15 mouse cellular contexts compared by ENCODE assay signal in genomic region chr13:95176399-95176798, GRCm38 (mm10).
A peak's percentile ranks its signal among the peaks of the same experiment; 100 is the strongest.
DNase-seq lines count a peak whose midpoint lies in the region.
"Had no signal": no experiment of that assay in that cellular context is flagged by ENCODE, and none has a peak within 500 bp of the region (broad histone marks: within the 10 kb centered on the region; RNA-seq: fewer than 3 reads in every experiment).

No protein-coding gene starts in this region.

- 60% methylated on average over 5 of the region's 5 CpGs for WGBS in heart, embryonic 10.5 days

- H3K27ac ChIP-seq in heart, embryonic 10.5 days: no peak overlapping the region
- H3K27ac ChIP-seq: intestine, embryonic 15.5 days; liver, embryonic 14.5 days had no signal

- H3K9me3 ChIP-seq in heart, embryonic 10.5 days: no peaks in the 10 kb centered on the region
- H3K9me3 ChIP-seq: intestine, embryonic 15.5 days had no signal

- intact Hi-C loops in heart, postnatal 10 days (cut with DNase I): no loop called here
- intact Hi-C loops in gastrocnemius, postnatal 14 days (cut with DNase I; ENCODE audit: low total_unique reads): no loop called here

- no peak overlapping the region for H3K4me3 ChIP-seq in heart, embryonic 10.5 days
- H3K4me3 ChIP-seq: intestine, embryonic 15.5 days; myocyte had no signal

- peak; percentile 6 to 12 for DNase-seq in heart, postnatal 10 days
- DNase-seq in heart, embryonic 10.5 days (ENCODE audit: low spot score): no peak
- DNase-seq in kidney, postnatal 10 days: peak; percentile 14
- DNase-seq in kidney, adult 9 months: no peak
- DNase-seq in adrenal gland, adult 8-10 months: peak; percentile 40
- DNase-seq in adrenal gland, postnatal 14 days: peak; percentile 43
- no peak for DNase-seq in gastrocnemius, postnatal 14 days
- no peak for DNase-seq in urinary bladder, postnatal 25 days (ENCODE audit: low spot score)
- DNase-seq: gastrocnemius, postnatal 25 days; lung, postnatal 10 days; thymus, postnatal 4 days had no signal

- H3K4me1 ChIP-seq in heart, embryonic 10.5 days: 0 out of 2 replicates have a peak, but pooled peaks cover 9% of the 10 kb centered on the region

- H3K27me3 ChIP-seq in heart, embryonic 10.5 days (ENCODE audit: insufficient read depth, poor library complexity, severe bottlenecking): peaks cover 20% of the 10 kb centered on the region
- H3K27me3 ChIP-seq: CH12.LX; intestine, embryonic 15.5 days had no signal

- H3K36me3 ChIP-seq in heart, embryonic 10.5 days: no peaks in the 10 kb centered on the region
- H3K36me3 ChIP-seq: intestine, embryonic 15.5 days had no signal

Comparison
In these comparisons a context has a peak if more than half of its experiments do, and no peak if none do; other contexts are left out.
1. DNase-seq: peak in heart, postnatal 10 days (2 of 2), kidney, postnatal 10 days (single experiment), adrenal gland, adult 8-10 months (single experiment) and adrenal gland, postnatal 14 days (single experiment); none in heart, embryonic 10.5 days (single experiment), kidney, adult 9 months (single experiment), gastrocnemius, postnatal 14 days (single experiment) and urinary bladder, postnatal 25 days (single experiment).